Mouse (Mus musculus) heart, embryonic 13.5 days (tissue): Measurements from ENCODE around the gene Atp2a1. TPM values are rescaled to one million over a fixed set of nuclear protein-coding genes. Genes with fewer than 3 reads are reported as not detected.

Source experiments
- ATAC-seq: fragments of 200-750 bp; cut with Nextera tagmentation; 2 replicates; pipeline ENCODE4 v1.8.0; 2017; ENCODE audit warnings: moderate TSS enrichment; ENCODE audit not compliant: insufficient number of reproducible peaks, low FRiP score, low TSS enrichment; ENCODE audit errors: extremely low read depth
- H3K27ac ChIP-seq: fragments of 300-500 bp; sonication (generic); replicated peaks from 2 replicates; pipeline ENCODE4 v1.5.1; 2015; ENCODE audit warnings: moderate library complexity, mild to moderate bottlenecking, inconsistent platforms
- H3K27me3 ChIP-seq: fragments of 300-500 bp; sonication (generic); replicated peaks from 2 replicates; pipeline ENCODE4 v1.6.1; 2015; ENCODE audit warnings: mild to moderate bottlenecking, inconsistent platforms
- H3K36me3 ChIP-seq: fragments of 300-500 bp; sonication (generic); 2 replicates; pipeline ENCODE4 v1.6.1; 2015; ENCODE audit warnings: mild to moderate bottlenecking, inconsistent platforms
- H3K4me1 ChIP-seq: fragments of 300-500 bp; sonication (generic); 2 replicates; pipeline ENCODE4 v1.6.1; 2015; ENCODE audit warnings: inconsistent platforms
- H3K4me2 ChIP-seq: fragments of 300-500 bp; sonication (generic); 2 replicates; pipeline ENCODE4 v1.6.1; 2015; ENCODE audit warnings: inconsistent platforms, mild to moderate bottlenecking, moderate library complexity
- H3K4me3 ChIP-seq: fragments of 300-500 bp; sonication (generic); 2 replicates; pipeline ENCODE4 v1.5.1; 2015; ENCODE audit warnings: moderate library complexity, mild to moderate bottlenecking, inconsistent platforms
- H3K9ac ChIP-seq: fragments of 300-500 bp; sonication (generic); 2 replicates; pipeline ENCODE4 v1.6.1; 2015; ENCODE audit warnings: inconsistent platforms, mild to moderate bottlenecking, moderate library complexity
- H3K9me3 ChIP-seq: fragments of 300-500 bp; sonication (generic); 2 replicates; pipeline ENCODE4 v1.6.1; 2016; ENCODE audit warnings: inconsistent platforms
- WGBS: fragments of 180-500 bp; shearing (Covaris S2); methylation state at CpG from one replicate; pipeline ENCODE4 v1.1.7; 2015; ENCODE audit warnings: mixed read lengths; 5-methylcytosine and 5-hydroxymethylcytosine counted together
- polyA plus RNA-seq: library from polyadenylated mRNA; unstranded; fragments of >200 nt; fragmentation: Nextera tagmentation; extraction: Ambion mirVana; gene quantifications from 2 replicates; pipeline ENCODE4 v1.2.1, GENCODE M21; 2015

The Atp2a1 gene
- polyA plus RNA-seq, 1 experiment from 2014 or later = 1.3 TPM

GRCm38 (mm10) chr7:126449991-126450390 is 12.9 kb downstream of the Atp2a1 start:
- 85% methylated on average over 18 of the region's 18 CpGs for WGBS
- no peak overlapping the region for H3K27ac ChIP-seq

GRCm38 (mm10) chr7:126448481-126448880 is 14.4 kb downstream of the Atp2a1 start:
- Histone ChIP-seq H3K4me3 (no peak overlapping the region), H3K9ac (no peak overlapping the region), H3K9me3 (no peaks in the 10 kb centered on the region), H3K4me2 (no peak overlapping the region), H3K36me3 (peaks cover 47% of the 10 kb centered on the region), H3K4me1 (no peaks in the 10 kb centered on the region), H3K27me3 (no peaks in the 10 kb centered on the region), H3K27ac (no peak overlapping the region)
- ATAC-seq = no peak
- 86% methylated on average over 19 of the region's 19 CpGs for WGBS

More at GRCm38 (mm10) chr7:126449991-126450390, 12.9 kb downstream of the Atp2a1 start:
- Histone ChIP-seq H3K9me3 (no peaks in the 10 kb centered on the region), H3K9ac (no peak overlapping the region), H3K27me3 (no peaks in the 10 kb centered on the region), H3K36me3 (peaks cover 35% of the 10 kb centered on the region), H3K4me3 (no peak overlapping the region), H3K4me2 (no peak overlapping the region), H3K4me1 (no peaks in the 10 kb centered on the region)
- no peak for ATAC-seq

- Histone ChIP-seq H3K4me3 (no peak overlapping the region), H3K27ac (no peak overlapping the region), H3K27me3 (no peaks in the 10 kb centered on the region), H3K4me1 (no peaks in the 10 kb centered on the region), H3K36me3 (peaks cover 64% of the 10 kb centered on the region), H3K4me2 (no peak overlapping the region), H3K9ac (no peak overlapping the region), H3K9me3 (no peaks in the 10 kb centered on the region)
- 85% methylated on average over 21 of the region's 21 CpGs for WGBS
- no peak for ATAC-seq
Observed at GRCm38 (mm10) chr7:126446217-126446616, 16.7 kb downstream of the Atp2a1 start.

GRCm38 (mm10) chr7:126445104-126445815 is 17.6 kb downstream of the Atp2a1 start:
- Histone ChIP-seq H3K4me1 (no peaks in the 10 kb centered on the region), H3K27me3 (no peaks in the 10 kb centered on the region), H3K9ac (no peak overlapping the region), H3K9me3 (no peaks in the 10 kb centered on the region), H3K4me3 (no peak overlapping the region), H3K27ac (no peak overlapping the region), H3K36me3 (peaks cover 74% of the 10 kb centered on the region), H3K4me2 (no peak overlapping the region)
- no peak for ATAC-seq
- 86% methylated on average over 15 of the region's 15 CpGs for WGBS

GRCm38 (mm10) chr7:126444536-126444935 is 18.4 kb downstream of the Atp2a1 start:
- ATAC-seq = no peak
- H3K36me3 ChIP-seq = peaks cover 80% of the 10 kb centered on the region

GRCm38 (mm10) chr7:126443997-126444396 is 18.9 kb downstream of the Atp2a1 start:
- H3K27ac ChIP-seq = no peak overlapping the region
- peaks cover 83% of the 10 kb centered on the region for H3K36me3 ChIP-seq
- WGBS = 87% methylated on average over 10 of the region's 10 CpGs
- no peak overlapping the region for H3K4me3 ChIP-seq
- H3K9me3 ChIP-seq = no peaks in the 10 kb centered on the region
- H3K4me2 ChIP-seq = no peak overlapping the region
- no peaks in the 10 kb centered on the region for H3K4me1 ChIP-seq
- no peaks in the 10 kb centered on the region for H3K27me3 ChIP-seq
- ATAC-seq = no peak
- H3K9ac ChIP-seq = no peak overlapping the region

More at GRCm38 (mm10) chr7:126444536-126444935, 18.4 kb downstream of the Atp2a1 start:
- Histone ChIP-seq H3K4me1 (no peaks in the 10 kb centered on the region), H3K9me3 (no peaks in the 10 kb centered on the region), H3K27ac (no peak overlapping the region), H3K4me2 (no peak overlapping the region), H3K27me3 (no peaks in the 10 kb centered on the region), H3K4me3 (no peak overlapping the region), H3K9ac (no peak overlapping the region)
- 90% methylated on average over 9 of the region's 9 CpGs for WGBS

GRCm38 (mm10) chr7:126440134-126440533 is 22.8 kb downstream of the Atp2a1 start:
- Histone ChIP-seq H3K27ac (no peak overlapping the region), H3K4me1 (no peaks in the 10 kb centered on the region), H3K27me3 (no peaks in the 10 kb centered on the region), H3K4me3 (no peak overlapping the region), H3K9ac (no peak overlapping the region), H3K36me3 (peaks cover 64% of the 10 kb centered on the region), H3K9me3 (no peaks in the 10 kb centered on the region), H3K4me2 (no peak overlapping the region)
- ATAC-seq = no peak
- WGBS = 84% methylated on average over 8 of the region's 9 CpGs

- Histone ChIP-seq H3K27me3 (no peaks in the 10 kb centered on the region), H3K9me3 (no peaks in the 10 kb centered on the region), H3K4me3 (no peak overlapping the region), H3K4me1 (no peaks in the 10 kb centered on the region), H3K9ac (no peak overlapping the region), H3K27ac (no peak overlapping the region), H3K36me3 (peaks cover 62% of the 10 kb centered on the region), H3K4me2 (no peak overlapping the region)
- ATAC-seq = no peak
- WGBS = 15% methylated on average over 8 of the region's 8 CpGs
Observed at GRCm38 (mm10) chr7:126436851-126437250, 26.1 kb downstream of the Atp2a1 start.

GRCm38 (mm10) chr7:126435801-126436200 is 27.1 kb downstream of the Atp2a1 start:
- ATAC-seq = no peak
- no peaks in the 10 kb centered on the region for H3K27me3 ChIP-seq
- H3K27ac ChIP-seq = no peak overlapping the region
- H3K9ac ChIP-seq = no peak overlapping the region
- peaks cover 62% of the 10 kb centered on the region for H3K36me3 ChIP-seq
- no peak overlapping the region for H3K4me3 ChIP-seq
- no peaks in the 10 kb centered on the region for H3K4me1 ChIP-seq
- no peaks in the 10 kb centered on the region for H3K9me3 ChIP-seq
- 78% methylated on average over 3 of the region's 3 CpGs for WGBS
- H3K4me2 ChIP-seq = no peak overlapping the region

- peaks cover 51% of the 10 kb centered on the region for H3K36me3 ChIP-seq
- no peaks in the 10 kb centered on the region for H3K9me3 ChIP-seq
- no peaks in the 10 kb centered on the region for H3K27me3 ChIP-seq
- 79% methylated on average over 7 of the region's 7 CpGs for WGBS
- H3K4me2 ChIP-seq = no peak overlapping the region
- H3K9ac ChIP-seq = no peak overlapping the region
- no peak for ATAC-seq
- H3K4me3 ChIP-seq = no peak overlapping the region
- H3K4me1 ChIP-seq = peaks cover 6% of the 10 kb centered on the region
- H3K27ac ChIP-seq = no peak overlapping the region
Observed at GRCm38 (mm10) chr7:126434726-126435125, 28.2 kb downstream of the Atp2a1 start.

- Histone ChIP-seq H3K9me3 (no peaks in the 10 kb centered on the region), H3K9ac (no peak overlapping the region; the same call in 1 of the 2 replicates), H3K27ac (no peak overlapping the region), H3K27me3 (no peaks in the 10 kb centered on the region), H3K4me2 (peak overlapping the region; percentile 72; the same call in 1 of the 2 replicates), H3K4me3 (no peak overlapping the region), H3K4me1 (peaks cover 18% of the 10 kb centered on the region), H3K36me3 (peaks cover 33% of the 10 kb centered on the region)
- ATAC-seq = no peak
Observed at GRCm38 (mm10) chr7:126430167-126430566, 32.7 kb downstream of the Atp2a1 start.

- ATAC-seq = 0 out of 2 replicates have a peak, but pooled peaks have one; percentile 14
- peak overlapping the region; percentile 75 for H3K4me3 ChIP-seq
- H3K4me1 ChIP-seq = peaks cover 18% of the 10 kb centered on the region
- H3K27me3 ChIP-seq = no peaks in the 10 kb centered on the region
- no peaks in the 10 kb centered on the region for H3K9me3 ChIP-seq
- peak overlapping the region; percentile 88 for H3K9ac ChIP-seq
- 0 out of 2 replicates have a peak overlapping the region, but pooled peaks have one; percentile 20 for H3K27ac ChIP-seq
- peak overlapping the region; percentile 72 for H3K4me2 ChIP-seq
- H3K36me3 ChIP-seq = peaks cover 28% of the 10 kb centered on the region
- 23% methylated on average over 15 of the region's 15 CpGs for WGBS
Observed at GRCm38 (mm10) chr7:126429503-126429898, 33.4 kb downstream of the Atp2a1 start.
